Mouse (Mus musculus): Measurements from ENCODE around the gene Tepp.

Tepp gene

GRCm38 (mm10) chr8:95369581-95370326, 59.4 kb downstream of the Tepp start:
- DNase-seq: no peak

DNA sequence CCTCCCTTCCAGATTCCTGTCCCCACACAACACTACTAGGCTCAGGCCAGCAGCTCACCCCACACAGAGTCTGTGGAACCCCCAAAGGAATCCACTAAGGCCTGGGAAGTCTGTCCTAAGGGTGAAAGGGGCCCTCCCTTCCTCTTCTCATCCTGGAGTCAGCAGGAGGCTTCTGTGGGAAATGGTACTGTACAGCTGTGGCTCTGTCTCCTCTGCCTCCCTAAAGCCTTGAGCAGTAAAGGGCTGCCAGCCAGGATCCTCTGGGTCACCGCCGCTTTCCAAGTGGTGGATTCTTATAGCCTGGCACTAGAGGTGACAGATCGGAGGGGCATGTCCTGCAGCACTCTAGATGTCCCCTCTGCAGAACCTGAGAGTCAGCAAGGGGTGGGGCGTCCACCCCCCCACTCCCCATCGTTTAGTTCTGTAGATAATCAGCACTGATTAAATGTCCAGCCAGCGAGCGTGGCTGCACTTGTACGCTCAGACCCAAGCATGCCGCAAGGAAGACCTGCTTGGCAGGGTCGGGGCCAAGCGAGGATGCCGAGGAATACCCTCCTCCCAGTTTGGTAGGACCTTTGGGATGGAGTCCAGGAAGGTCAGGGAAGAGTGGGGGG, 63.1 kb downstream of the Tepp start:
- DNase-seq: no peak

GRCm38 (mm10) chr8:95374429-95374828, 64.1 kb downstream of the Tepp start:
- DNase-seq: no peak

GRCm38 (mm10) chr8:95375374-95375930, 65.1 kb downstream of the Tepp start:
- no peak for DNase-seq
